9 mouse cellular contexts compared by ENCODE assay signal in the genomic region with DNA sequence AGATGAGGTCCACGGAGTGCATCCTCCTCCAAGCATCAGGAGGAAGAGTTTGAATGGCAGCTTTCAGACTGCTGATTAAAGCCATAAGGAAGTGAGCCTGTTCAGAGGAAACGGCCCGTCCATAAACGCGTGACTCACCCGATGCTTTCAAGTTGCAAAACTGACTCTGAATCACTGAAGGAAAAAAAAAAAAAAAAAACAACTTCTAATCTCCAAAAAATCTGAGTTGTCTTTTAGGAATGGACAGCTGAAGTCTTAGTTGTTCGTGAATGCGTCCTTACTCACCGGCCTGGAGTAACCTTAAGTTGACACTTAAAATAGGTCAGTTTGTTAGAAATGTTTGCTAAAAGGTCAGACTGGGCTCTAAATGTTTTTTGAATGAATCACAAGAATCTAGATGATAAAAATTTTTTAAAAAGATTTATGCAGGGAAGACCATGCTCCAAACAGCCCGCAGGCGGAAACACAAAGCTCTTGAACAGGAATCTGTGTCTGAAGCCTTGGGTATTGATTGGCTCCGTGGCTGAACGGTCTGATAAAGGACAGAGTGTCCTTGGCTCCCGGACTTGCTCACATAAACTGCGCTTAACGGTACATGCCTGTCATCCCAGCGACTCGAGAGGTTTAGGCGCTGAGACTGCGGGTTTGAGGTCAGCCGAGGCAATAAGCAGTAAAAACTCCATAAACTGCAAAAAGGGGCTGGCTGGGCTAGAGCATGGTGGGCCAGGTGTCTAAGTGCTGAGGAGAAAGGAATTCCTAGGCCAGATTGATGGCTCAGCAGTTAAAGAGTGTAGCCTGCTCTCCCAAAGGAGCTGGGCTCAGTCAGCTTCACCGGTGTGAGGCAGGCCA. TPM values are rescaled to one million over a fixed set of nuclear protein-coding genes. Genes with fewer than 3 reads are reported as not detected.
DNase-seq lines count a peak whose midpoint lies in the region; ATAC-seq and TF ChIP-seq lines count a peak whose summit lies in the region.
"Had no signal": no experiment of that assay in that cellular context is flagged by ENCODE, and none has a peak within 500 bp of the region (broad histone marks: within the 10 kb centered on the region; RNA-seq: fewer than 3 reads in every experiment).

No protein-coding gene starts in this region.

- DNase-seq in heart, adult 11 months: peak; percentile 97
- DNase-seq in heart, postnatal 25 days (ENCODE audit: low spot score): no peak
- peak; percentile 83 for DNase-seq in adrenal gland, adult 2 months
- DNase-seq in limb, embryonic 14.5 days (ENCODE audit: low spot score): peak; percentile 47
- no peak for DNase-seq in cerebellum, adult 8-10 months
- DNase-seq in midbrain, postnatal 0 days (ENCODE audit: low spot score): no peak

- intact Hi-C loops in heart, postnatal 25 days (cut with DNase I): no loop called here

- TF ChIP-seq CTCF in small intestine, adult 2 months (IDR thresholded peaks at IDR 0.05; ENCODE audit: extremely low read depth, insufficient read length, insufficient replicate concordance, low read depth, low read length): no peak
- TF ChIP-seq CTCF in midbrain, postnatal 0 days (IDR thresholded peaks at IDR 0.05): no peak

- peak overlapping the region; percentile 58 for H3K27ac ChIP-seq in heart, embryonic 14.5 days (replicated peaks in 1 of 2; ENCODE audit: control insufficient read depth in 1 of 2, insufficient read depth in 1 of 2, low read depth in 2 of 2, low read length in 2 of 2)
- no peak overlapping the region for H3K27ac ChIP-seq in limb, embryonic 14.5 days (replicated peaks; ENCODE audit: low read depth, low read length)
- peak overlapping the region; percentile 84 for H3K27ac ChIP-seq in small intestine, adult 2 months (ENCODE audit: insufficient read depth, low read depth, low read length)
- no peak overlapping the region for H3K27ac ChIP-seq in midbrain, postnatal 0 days (ENCODE audit: low read depth, low read length)

- no peaks in the 10 kb centered on the region for H3K9me3 ChIP-seq in heart, embryonic 14.5 days (ENCODE audit: control insufficient read depth, low read length)
- H3K9me3 ChIP-seq in limb, embryonic 14.5 days (ENCODE audit: control insufficient read depth, low read length): no peaks in the 10 kb centered on the region
- H3K9me3 ChIP-seq in midbrain, postnatal 0 days (ENCODE audit: low read length): no peaks in the 10 kb centered on the region
- H3K9me3 ChIP-seq: G1E had no signal

- no peaks in the 10 kb centered on the region for H3K36me3 ChIP-seq in heart, embryonic 14.5 days (ENCODE audit: control insufficient read depth, insufficient read depth, low read length)
- H3K36me3 ChIP-seq in limb, embryonic 14.5 days (ENCODE audit: control insufficient read depth, insufficient read depth, low read length): no peaks in the 10 kb centered on the region
- H3K36me3 ChIP-seq in small intestine, adult 2 months (ENCODE audit: control insufficient read depth, insufficient read depth, low read length): no peaks in the 10 kb centered on the region
- no peaks in the 10 kb centered on the region for H3K36me3 ChIP-seq in midbrain, postnatal 0 days (ENCODE audit: insufficient read depth, low read length)
- H3K36me3 ChIP-seq: G1E had no signal

- no peak overlapping the region for H3K4me3 ChIP-seq in heart, embryonic 14.5 days (ENCODE audit: control insufficient read depth in 1 of 2, insufficient read depth in 1 of 2, low read depth in 1 of 2, low read length in 2 of 2)
- no peak overlapping the region for H3K4me3 ChIP-seq in limb, embryonic 14.5 days (replicated peaks; ENCODE audit: low read length)
- no peak overlapping the region for H3K4me3 ChIP-seq in small intestine, adult 2 months (ENCODE audit: low read depth, low read length)
- no peak overlapping the region for H3K4me3 ChIP-seq in midbrain, postnatal 0 days (ENCODE audit: low read depth, low read length)

- 13% methylated on average over 22 of the region's 22 CpGs for WGBS in heart, embryonic 14.5 days
- 19% methylated on average over 22 of the region's 22 CpGs for WGBS in limb, embryonic 14.5 days
- WGBS in small intestine, adult 2 months: 8% methylated on average over 22 of the region's 22 CpGs
- 72% methylated on average over 22 of the region's 22 CpGs for WGBS in midbrain, postnatal 0 days

- no peaks in the 10 kb centered on the region for H3K27me3 ChIP-seq in heart, embryonic 14.5 days (ENCODE audit: control insufficient read depth, insufficient read depth, low read length)
- no peaks in the 10 kb centered on the region for H3K27me3 ChIP-seq in limb, embryonic 14.5 days (ENCODE audit: control insufficient read depth, insufficient read depth, low read length)
- no peaks in the 10 kb centered on the region for H3K27me3 ChIP-seq in small intestine, adult 2 months (ENCODE audit: control insufficient read depth, insufficient read depth, low read length)
- H3K27me3 ChIP-seq in midbrain, postnatal 0 days (ENCODE audit: insufficient read depth, low read length): no peaks in the 10 kb centered on the region

- TF ChIP-seq POLR2A in limb, embryonic 14.5 days (IDR thresholded peaks at IDR 0.05; ENCODE audit: borderline replicate concordance, extremely low read depth, insufficient read depth, insufficient read length): no peak
- TF ChIP-seq POLR2A in small intestine, adult 2 months (IDR thresholded peaks at IDR 0.05; ENCODE audit: low read depth, low read length): no peak

- 0 out of 2 replicates have a peak overlapping the region, but pooled peaks have one; percentile 35 for H3K9ac ChIP-seq in heart, embryonic 14.5 days (ENCODE audit: low read length)
- H3K9ac ChIP-seq in limb, embryonic 14.5 days (ENCODE audit: low read depth, low read length, severe bottlenecking): no peak overlapping the region
- no peak overlapping the region for H3K9ac ChIP-seq in midbrain, postnatal 0 days (replicated peaks; ENCODE audit: low read length, poor library complexity, severe bottlenecking)

- peaks cover 8 to 17% of the 10 kb centered on the region in 2 experiments for H3K4me1 ChIP-seq in heart, embryonic 14.5 days (ENCODE audit: control insufficient read depth in 2 of 2, insufficient read depth in 2 of 2, low read length in 2 of 2)
- H3K4me1 ChIP-seq in limb, embryonic 14.5 days (ENCODE audit: control insufficient read depth, insufficient read depth, low read length): peaks cover 20% of the 10 kb centered on the region
- peaks cover 22% of the 10 kb centered on the region for H3K4me1 ChIP-seq in small intestine, adult 2 months (ENCODE audit: control insufficient read depth, insufficient read depth, insufficient read length, low read length)
- 0 out of 2 replicates have a peak, but pooled peaks cover 4% of the 10 kb centered on the region for H3K4me1 ChIP-seq in midbrain, postnatal 0 days (ENCODE audit: insufficient read depth, low read length)

- H3K4me2 ChIP-seq in heart, embryonic 14.5 days (ENCODE audit: low read length): peak overlapping the region; percentile 39
- H3K4me2 ChIP-seq in limb, embryonic 14.5 days (replicated peaks; ENCODE audit: low read depth, low read length, severe bottlenecking): peak overlapping the region; percentile 10; the same call in 1 of the 2 replicates
- H3K4me2 ChIP-seq in midbrain, postnatal 0 days (ENCODE audit: low read depth, low read length, poor library complexity, severe bottlenecking): no peak overlapping the region

- ATAC-seq in heart, embryonic 14.5 days (ENCODE audit: insufficient number of reproducible peaks, insufficient read depth, low FRiP score, low read depth): no peak
- ATAC-seq in limb, embryonic 14.5 days (ENCODE audit: low FRiP score, low read depth): no peak; the same call in 1 of the 2 replicates
- no peak for ATAC-seq in midbrain, postnatal 0 days (ENCODE audit: low FRiP score)

RNA-seq across cellular contexts. Expression of a gene that starts 53.9 kb away (rescaled TPM):
- 10 to 100 TPM; 15.0 to 16.6 TPM for total RNA-seq in heart, postnatal 25 days (2021)
- total RNA-seq in adrenal gland, adult 2 months (2021): 10 to 100 TPM; 41.7 to 49.8 TPM
- 12.1 and 12.6 TPM in 2 replicates for polyA plus RNA-seq in adrenal gland, adult 2 months (2012; rRNA removed)
- 9.4 and 10.7 TPM in 2 replicates for polyA plus RNA-seq in heart, embryonic 14.5 days (2014; fragmentation: Nextera tagmentation; extraction: Ambion mirVana)
- 20.2 and 22.3 TPM in 2 replicates for polyA plus RNA-seq in limb, embryonic 14.5 days (2012; rRNA removed)
- 23.9 and 27.2 TPM in 2 replicates for polyA plus RNA-seq in limb, embryonic 14.5 days (2014; fragmentation: Nextera tagmentation; extraction: Ambion mirVana)
- polyA plus RNA-seq in small intestine, adult 2 months (2012; rRNA removed): 6.6 and 26.7 TPM in 2 replicates
- 33.0 and 33.9 TPM in 2 replicates for total RNA-seq in midbrain, postnatal 0 days (2014; rRNA removed)
- polyA plus RNA-seq in midbrain, postnatal 0 days (2015; fragmentation: Nextera tagmentation; extraction: Ambion mirVana): 20.3 and 21.0 TPM in 2 replicates
- polyA plus RNA-seq: G1E had no signal

Comparison
In these comparisons a context has a peak if more than half of its experiments do, and no peak if none do; other contexts are left out.
1. DNase-seq: peak in heart, adult 11 months (single experiment), adrenal gland, adult 2 months (single experiment) and limb, embryonic 14.5 days (single experiment); none in heart, postnatal 25 days (single experiment), cerebellum, adult 8-10 months (single experiment) and midbrain, postnatal 0 days (single experiment).
2. H3K27ac ChIP-seq: peak in heart, embryonic 14.5 days (2 of 2) and small intestine, adult 2 months (single experiment); none in limb, embryonic 14.5 days (single experiment) and midbrain, postnatal 0 days (single experiment).